Mouse (Mus musculus) limb, embryonic 14.5 days (tissue): ENCODE data around the gene Rplp2. TPM values are rescaled to one million over a fixed set of nuclear protein-coding genes. Genes with fewer than 3 reads are reported as not detected.

Experiments
- ATAC-seq: fragments of 200-750 bp; cut with Nextera tagmentation; 2 replicates; pipeline ENCODE4 v1.8.0; 2017; ENCODE audit warnings: low read depth, moderate number of reproducible peaks, moderate TSS enrichment; ENCODE audit not compliant: low FRiP score
- DNase-seq: peaks from one replicate; pipeline ENCODE4 v3.0.0-alpha.2; 2015; ENCODE audit warnings: low spot score
- H3K27ac ChIP-seq: fragments of 300-500 bp; sonication (generic); replicated peaks from 2 replicates; pipeline ENCODE4 v1.5.1; 2014; ENCODE audit warnings: low read depth, mild to moderate bottlenecking, low read length, moderate library complexity, mixed read lengths
- H3K27me3 ChIP-seq: fragments of 300-500 bp; sonication (generic); 2 replicates; pipeline ENCODE4 v1.6.1; 2014; ENCODE audit warnings: low read length, mixed read lengths; ENCODE audit not compliant: control insufficient read depth, insufficient read depth
- H3K36me3 ChIP-seq: fragments of 300-500 bp; sonication (generic); 2 replicates; pipeline ENCODE4 v1.6.1; 2014; ENCODE audit warnings: mild to moderate bottlenecking, low read length, moderate library complexity, mixed read lengths; ENCODE audit not compliant: control insufficient read depth, insufficient read depth
- H3K4me1 ChIP-seq: fragments of 300-500 bp; sonication (generic); 2 replicates; pipeline ENCODE4 v1.6.1; 2014; ENCODE audit warnings: antibody characterized with exemption, low read length, mixed read lengths; ENCODE audit not compliant: control insufficient read depth, insufficient read depth
- H3K4me2 ChIP-seq: fragments of 300-500 bp; sonication (generic); replicated peaks from 2 replicates; pipeline ENCODE4 v1.6.1; 2014; ENCODE audit warnings: low read depth, mild to moderate bottlenecking, low read length, moderate library complexity; ENCODE audit not compliant: severe bottlenecking
- H3K4me3 ChIP-seq: fragments of 300-500 bp; sonication (generic); replicated peaks from 2 replicates; pipeline ENCODE4 v1.5.1; 2014; ENCODE audit warnings: low read length
- H3K9ac ChIP-seq: fragments of 300-500 bp; sonication (generic); 2 replicates; pipeline ENCODE4 v1.6.1; 2014; ENCODE audit warnings: mild to moderate bottlenecking, low read depth, low read length, moderate library complexity; ENCODE audit not compliant: severe bottlenecking
- H3K9me3 ChIP-seq: fragments of 300-500 bp; sonication (generic); 2 replicates; pipeline ENCODE4 v1.6.1; 2016; ENCODE audit warnings: low read length; ENCODE audit not compliant: control insufficient read depth
- POLR2A ChIP-seq: fragments of 200-500 bp; IDR thresholded peaks from 2 replicates; pipeline ENCODE4 v1.8.0; 2012; ENCODE audit warnings: inconsistent platforms, mild to moderate bottlenecking, moderate library complexity, borderline replicate concordance; ENCODE audit not compliant: insufficient read depth, insufficient read length; ENCODE audit errors: extremely low read depth
- WGBS: fragments of 180-500 bp; shearing (Covaris S2); extraction: QIAGEN DNeasy Blood & Tissue Kit; methylation state at CpG from one replicate; pipeline ENCODE4 v1.1.7; 2014; 5-methylcytosine and 5-hydroxymethylcytosine counted together
- polyA plus RNA-seq, 2 experiments: library from polyadenylated mRNA; depleted of rRNA in 1 of 2; stranded (reverse) in 1 of 2; unstranded in 1 of 2; fragments of >200 nt; fragmentation: Nextera tagmentation in 1 of 2; extraction: Ambion mirVana in 1 of 2; gene quantifications; 2 replicates each; pipeline versions ENCODE4 v1.2.1 to v1.2.3; 2012 to 2014

The Rplp2 gene
- polyA plus RNA-seq, 2 experiments: 1,364 to 1,375 TPM

- TF ChIP-seq POLR2A: no peak
- peaks cover 5% of the 10 kb centered on the region for H3K4me1 ChIP-seq
- H3K27ac ChIP-seq: no peak overlapping the region
- 84% methylated on average over 8 of the region's 8 CpGs for WGBS
- no peak for ATAC-seq
- H3K4me3 ChIP-seq: no peak overlapping the region
- no peaks in the 10 kb centered on the region for H3K27me3 ChIP-seq
- H3K9ac ChIP-seq: no peak overlapping the region
- H3K9me3 ChIP-seq: no peaks in the 10 kb centered on the region
- H3K4me2 ChIP-seq: no peak overlapping the region
- no peak for DNase-seq
- H3K36me3 ChIP-seq: peaks cover 34% of the 10 kb centered on the region
Observed at GRCm38 (mm10) chr7:141410631-141411030, 36.5 kb upstream of the Rplp2 start.

- no peaks in the 10 kb centered on the region for H3K27me3 ChIP-seq
- no peak overlapping the region for H3K4me3 ChIP-seq
- no peak overlapping the region for H3K9ac ChIP-seq
- TF ChIP-seq POLR2A: no peak
- H3K4me2 ChIP-seq: no peak overlapping the region
- H3K4me1 ChIP-seq: peaks cover 5% of the 10 kb centered on the region
- ATAC-seq: no peak
- no peak for DNase-seq
- H3K36me3 ChIP-seq: peaks cover 34% of the 10 kb centered on the region
- H3K9me3 ChIP-seq: no peaks in the 10 kb centered on the region
- H3K27ac ChIP-seq: no peak overlapping the region
- WGBS: 92% methylated on average over 1 of the region's 1 CpGs
Observed at GRCm38 (mm10) chr7:141411667-141412066, 35.5 kb upstream of the Rplp2 start.

- peak overlapping the region; percentile 67 for H3K27ac ChIP-seq
- TF ChIP-seq POLR2A: no peak
- H3K9me3 ChIP-seq: no peaks in the 10 kb centered on the region
- ATAC-seq: 0 out of 2 replicates have a peak, but pooled peaks have one; percentile 0
- 1% methylated on average over 16 of the region's 16 CpGs for WGBS
- H3K4me1 ChIP-seq: peaks cover 5% of the 10 kb centered on the region
- DNase-seq: no peak
- H3K36me3 ChIP-seq: peaks cover 30% of the 10 kb centered on the region
- H3K27me3 ChIP-seq: no peaks in the 10 kb centered on the region
- peak overlapping the region; percentile 72 for H3K4me3 ChIP-seq
- peak overlapping the region; percentile 83 for H3K4me2 ChIP-seq
- H3K9ac ChIP-seq: peak overlapping the region; percentile 80
Observed at GRCm38 (mm10) chr7:141413331-141413730, 33.8 kb upstream of the Rplp2 start.

GRCm38 (mm10) chr7:141413809-141414584 lies 33.2 kb upstream of the Rplp2 start, which contains the start of gene Gatd1:
Gene Gatd1, minus strand, starts transcription at chr7:141414136.
- Histone ChIP-seq H3K4me2 (peak within 1 kb of the TSS; percentile 83), H3K27me3 (no peaks in the 10 kb centered on the region), H3K36me3 (peaks cover 23% of the 10 kb centered on the region), H3K27ac (peak within 1 kb of the TSS; percentile 67), H3K4me3 (peak within 1 kb of the TSS; percentile 72), H3K9me3 (no peaks in the 10 kb centered on the region), H3K4me1 (peaks cover 5% of the 10 kb centered on the region), H3K9ac (peak within 1 kb of the TSS; percentile 80)
- DNase-seq (peak; percentile 98), ATAC-seq (peak; percentile 95)
- WGBS: 1% methylated on average over 45 of the region's 56 CpGs
- TF ChIP-seq POLR2A: peak; percentile 87; the same call in 1 of the 2 replicates

GRCm38 (mm10) chr7:141416144-141416841 lies 30.9 kb upstream of the Rplp2 start:
- 83% methylated on average over 6 of the region's 6 CpGs for WGBS
- ATAC-seq: no peak
- no peak for DNase-seq
- no peak overlapping the region for H3K4me3 ChIP-seq
- no peak overlapping the region for H3K4me2 ChIP-seq
- 0 out of 2 replicates have a peak, but pooled peaks cover 2% of the 10 kb centered on the region for H3K36me3 ChIP-seq
- peaks cover 5% of the 10 kb centered on the region for H3K4me1 ChIP-seq
- no peaks in the 10 kb centered on the region for H3K27me3 ChIP-seq
- no peak for TF ChIP-seq POLR2A
- no peaks in the 10 kb centered on the region for H3K9me3 ChIP-seq
- H3K9ac ChIP-seq: no peak overlapping the region
- no peak overlapping the region for H3K27ac ChIP-seq
